Mouse (Mus musculus) frontal cortex, postnatal 25 days (tissue): ENCODE measurements around the gene Mvd.

Source experiments
- DNase-seq, 2 experiments: peaks; one replicate each; pipeline ENCODE4 v3.0.0; 2022; ENCODE audit warnings: low spot score in 2 of 2

Gene Mvd

GRCm38 (mm10) chr8:122426145-122426544, 17.1 kb downstream of the Mvd start:
- no peak for DNase-seq

DNA sequence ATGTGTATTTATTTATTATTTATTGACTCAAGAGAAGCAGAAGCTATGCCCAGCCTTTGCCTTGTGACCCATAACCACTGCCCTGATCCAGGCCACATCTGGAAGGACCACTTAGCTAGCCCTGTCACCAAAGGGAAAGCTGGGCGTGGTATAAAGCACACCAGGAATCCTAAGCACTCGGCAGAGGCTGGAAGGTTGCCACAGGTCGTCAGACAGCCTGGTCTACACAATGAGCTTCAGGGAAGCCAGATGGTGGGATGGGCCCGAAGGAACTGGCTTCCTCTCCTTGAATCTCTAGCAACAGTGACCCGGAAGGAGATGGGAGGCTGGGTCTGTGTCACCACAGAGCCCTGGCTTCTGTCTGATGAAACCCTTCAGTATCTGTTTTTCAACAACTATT, 19.6 kb downstream of the Mvd start:
- no peak for DNase-seq

DNA sequence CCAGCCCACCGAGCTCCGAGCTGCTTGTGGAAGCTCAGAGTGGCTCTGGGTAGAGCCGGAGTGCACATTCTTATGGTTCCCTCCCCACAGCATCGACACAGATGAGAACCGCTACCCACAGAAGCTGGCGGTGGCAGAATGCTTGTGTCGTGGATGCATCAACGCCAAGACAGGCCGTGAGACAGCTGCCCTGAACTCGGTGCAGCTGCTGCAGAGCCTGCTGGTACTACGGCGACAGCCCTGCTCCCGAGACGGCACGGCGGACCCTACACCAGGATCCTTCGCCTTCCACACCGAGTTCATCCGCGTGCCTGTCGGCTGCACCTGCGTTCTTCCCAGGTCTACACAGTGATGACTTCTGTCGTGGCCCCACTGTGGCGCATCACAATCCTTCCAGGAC, 20.0 kb downstream of the Mvd start:
- no peak for DNase-seq

DNA sequence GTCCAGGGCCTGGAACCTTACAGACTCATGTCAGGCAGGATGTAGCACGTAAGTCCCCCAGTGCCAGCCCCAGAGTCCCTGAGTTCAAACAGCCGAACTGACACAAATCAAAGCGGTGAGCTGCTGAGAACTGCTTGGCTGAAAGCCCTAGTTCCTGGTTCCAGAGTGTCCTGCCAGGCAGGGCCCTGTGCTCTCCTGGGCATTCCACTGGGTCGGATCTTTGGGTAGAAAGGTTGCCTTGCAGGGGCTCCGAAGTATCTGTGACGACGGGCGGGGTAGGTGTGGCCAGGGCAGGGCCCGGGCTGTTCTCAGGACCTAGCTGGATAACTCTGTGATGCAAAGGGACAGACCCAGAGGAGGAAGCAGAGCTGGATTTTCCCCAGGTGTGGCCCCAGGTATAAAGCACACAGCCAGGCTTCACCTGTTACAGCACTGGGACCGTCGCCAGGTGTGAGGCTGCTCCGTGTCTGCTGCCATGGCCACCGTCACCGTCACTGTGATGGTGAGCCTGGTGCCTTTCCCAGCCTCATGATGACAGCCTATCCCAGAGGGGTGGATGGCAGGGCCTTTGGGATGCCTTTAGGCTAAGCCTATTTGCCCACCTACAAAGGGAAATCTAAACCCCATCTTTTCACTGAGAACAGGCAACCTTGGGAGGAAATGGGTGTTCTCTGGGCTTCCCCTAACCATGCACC, 21.7 kb downstream of the Mvd start, which contains the start of gene Il17c:
Il17c (plus strand) TSS at position 645 of the 695 bp plus-strand sequence.
- no peak for DNase-seq

DNA sequence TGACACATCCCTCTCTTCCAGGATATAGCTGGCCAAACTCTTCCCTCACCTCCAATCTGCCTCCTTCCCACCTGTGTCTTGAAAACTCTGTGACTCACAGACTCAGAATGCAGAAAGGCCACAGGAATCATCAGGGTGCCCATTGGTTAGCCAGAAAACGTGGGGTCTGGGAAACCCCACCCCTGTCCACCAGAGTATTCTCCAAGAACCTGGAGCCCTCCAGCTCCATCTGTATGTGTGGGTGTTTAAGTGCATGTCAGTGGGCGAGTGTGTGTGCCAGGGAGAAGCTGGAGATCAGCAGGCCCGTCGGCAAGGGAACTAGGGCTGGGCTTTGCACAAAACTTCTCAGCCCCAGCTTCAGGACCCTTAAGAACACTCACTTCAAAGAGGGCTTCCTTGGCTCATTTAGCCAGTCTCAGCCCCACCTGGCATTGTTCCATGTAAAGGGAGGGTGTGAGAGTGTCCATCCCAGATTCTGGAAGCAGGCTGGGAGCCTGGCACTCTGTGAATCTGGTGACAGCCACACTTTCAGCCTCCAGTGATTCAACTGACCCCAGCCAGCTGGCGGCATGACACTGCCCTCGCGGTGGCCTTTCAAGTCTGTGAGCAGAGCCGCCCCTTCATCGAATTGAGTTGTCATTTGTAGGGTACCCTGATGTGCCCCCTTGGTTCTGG, 23.2 kb downstream of the Mvd start:
- no peak for DNase-seq

- DNase-seq: no peak
Measured at GRCm38 (mm10) chr8:122415554-122415953, 27.7 kb downstream of the Mvd start.

DNA sequence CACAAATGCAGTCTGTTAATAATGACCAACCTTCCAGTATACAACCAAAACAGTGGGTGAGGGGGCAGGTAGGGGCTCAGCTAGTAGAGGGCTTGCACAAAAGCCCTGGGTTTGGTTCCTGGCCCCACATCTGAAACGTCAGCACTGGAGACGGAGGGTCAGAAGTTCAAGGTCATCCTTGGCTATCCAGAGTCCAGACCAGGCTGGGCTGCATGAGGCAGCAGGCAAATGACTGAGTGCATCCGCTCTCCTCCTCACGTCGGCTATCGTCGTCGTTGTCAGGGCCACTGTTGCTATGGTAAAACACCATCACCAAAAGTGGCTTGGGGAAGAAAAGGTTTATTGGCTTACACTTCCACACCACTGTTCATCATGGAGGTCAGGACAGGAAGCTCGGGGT, 28.9 kb downstream of the Mvd start:
- DNase-seq: no peak

DNA sequence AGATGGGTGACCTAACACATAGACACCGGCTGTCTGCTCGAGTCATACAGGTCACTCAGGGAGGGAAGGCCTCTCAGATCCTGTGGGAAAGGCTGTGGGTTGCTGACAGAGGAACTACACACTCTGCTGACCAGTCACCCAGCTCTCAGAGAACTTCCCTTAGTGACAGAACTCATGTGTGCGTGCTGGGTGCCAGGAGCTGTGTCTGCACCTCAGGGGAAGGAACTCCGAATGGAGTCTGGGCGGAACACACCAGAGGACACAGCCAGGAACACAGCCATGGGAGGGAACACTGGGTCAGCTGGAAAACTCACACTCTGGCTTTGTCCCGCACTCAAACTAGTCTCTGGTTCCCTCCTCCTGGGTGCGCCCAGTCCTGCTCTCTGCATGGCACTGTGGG, 35.5 kb downstream of the Mvd start:
- no peak for DNase-seq

- no peak for DNase-seq
Measured at GRCm38 (mm10) chr8:122405146-122405805, 37.9 kb downstream of the Mvd start.

- no peak for DNase-seq
Measured at GRCm38 (mm10) chr8:122398186-122398585, 45.0 kb downstream of the Mvd start.

GRCm38 (mm10) chr8:122395291-122395690, 47.9 kb downstream of the Mvd start:
- DNase-seq: no peak

- DNase-seq: no peak
Measured at GRCm38 (mm10) chr8:122393717-122394116, 49.5 kb downstream of the Mvd start.

DNA sequence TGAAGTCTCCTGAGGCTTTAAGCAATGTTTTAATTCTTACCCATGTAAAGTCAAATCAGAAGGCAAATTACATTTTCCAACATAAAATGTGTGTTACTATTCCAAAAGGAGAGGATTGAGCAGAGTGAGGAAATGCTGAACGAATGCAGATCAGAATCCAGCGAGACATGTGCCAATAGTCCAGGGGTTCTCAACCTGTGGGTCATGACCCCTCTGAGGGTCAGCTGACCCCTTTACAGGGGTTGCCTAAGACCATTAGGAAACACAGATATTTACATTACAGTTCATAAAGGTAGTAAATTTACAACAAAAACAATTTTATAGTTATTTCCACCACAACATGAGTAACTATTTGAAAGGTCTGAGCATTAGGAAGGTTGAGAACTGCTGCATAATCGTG, 52.5 kb downstream of the Mvd start:
- no peak for DNase-seq

DNA sequence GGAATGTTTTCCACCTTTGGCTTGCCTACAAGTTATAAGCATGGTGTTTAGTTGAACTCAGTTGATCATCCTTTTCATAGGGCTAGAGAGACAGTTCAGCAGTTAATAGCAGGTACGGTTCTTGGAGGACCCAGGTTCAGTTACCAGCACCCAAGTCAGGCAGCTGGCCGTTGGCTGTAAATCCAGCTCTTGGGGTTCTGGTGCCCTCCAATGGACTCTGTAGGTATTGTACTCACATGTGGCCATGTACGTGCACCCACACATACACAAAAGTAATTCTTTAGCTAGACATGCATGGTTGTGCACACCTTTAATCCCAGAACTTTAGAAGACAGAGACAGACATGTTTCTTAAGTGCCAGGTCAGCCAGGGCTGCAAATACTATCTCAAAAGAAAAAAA, 53.9 kb downstream of the Mvd start:
- no peak for DNase-seq
